Mouse (Mus musculus) E14TG2a.4 (cell line): ENCODE data around the gene Vmn1r12.

ENCODE experiments used
- CTCF ChIP-seq: conservative IDR thresholded peaks from 2 replicates; pipeline ENCODE4 v1.5.1; 2014; ENCODE audit warnings: low read length
- NANOG ChIP-seq: IDR thresholded peaks from 2 replicates; pipeline ENCODE4 v1.6.1; 2014; ENCODE audit warnings: borderline replicate concordance, low read length, mixed read lengths

DNA sequence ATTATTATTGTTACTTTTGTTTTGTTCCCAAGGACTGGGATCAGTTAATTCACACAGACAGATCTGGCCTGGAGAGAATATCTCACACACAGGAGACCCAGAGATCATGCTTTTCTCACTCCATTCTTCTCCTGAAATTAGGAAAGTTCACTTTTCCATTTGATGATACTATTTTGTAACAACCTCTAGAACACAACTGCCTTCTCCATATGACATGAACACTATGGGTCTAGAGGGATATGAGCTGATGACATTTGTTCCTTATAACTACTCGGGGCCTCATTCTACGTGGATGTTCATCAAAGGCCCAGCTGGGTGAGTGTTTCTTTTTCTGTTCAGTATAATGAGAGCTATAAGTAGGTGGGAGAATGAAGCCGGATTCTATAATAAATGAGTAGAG, 47.6 kb upstream of the Vmn1r12 start, which contains the start of gene Vmn1r10:
- no peak for TF ChIP-seq CTCF
- TF ChIP-seq NANOG, result no peak
